Mouse (Mus musculus): ENCODE results near the gene Kctd11. TPM values are rescaled to one million over a fixed set of nuclear protein-coding genes. Genes with fewer than 3 reads are reported as not detected.
"Not testable (repeated sequence)": the region's sequence is repeated elsewhere in the genome, so short reads cannot be mapped to it uniquely, and the experiment has no call there.

Gene Kctd11
- polyA plus RNA-seq, 1 experiment = 3.6 TPM

DNA sequence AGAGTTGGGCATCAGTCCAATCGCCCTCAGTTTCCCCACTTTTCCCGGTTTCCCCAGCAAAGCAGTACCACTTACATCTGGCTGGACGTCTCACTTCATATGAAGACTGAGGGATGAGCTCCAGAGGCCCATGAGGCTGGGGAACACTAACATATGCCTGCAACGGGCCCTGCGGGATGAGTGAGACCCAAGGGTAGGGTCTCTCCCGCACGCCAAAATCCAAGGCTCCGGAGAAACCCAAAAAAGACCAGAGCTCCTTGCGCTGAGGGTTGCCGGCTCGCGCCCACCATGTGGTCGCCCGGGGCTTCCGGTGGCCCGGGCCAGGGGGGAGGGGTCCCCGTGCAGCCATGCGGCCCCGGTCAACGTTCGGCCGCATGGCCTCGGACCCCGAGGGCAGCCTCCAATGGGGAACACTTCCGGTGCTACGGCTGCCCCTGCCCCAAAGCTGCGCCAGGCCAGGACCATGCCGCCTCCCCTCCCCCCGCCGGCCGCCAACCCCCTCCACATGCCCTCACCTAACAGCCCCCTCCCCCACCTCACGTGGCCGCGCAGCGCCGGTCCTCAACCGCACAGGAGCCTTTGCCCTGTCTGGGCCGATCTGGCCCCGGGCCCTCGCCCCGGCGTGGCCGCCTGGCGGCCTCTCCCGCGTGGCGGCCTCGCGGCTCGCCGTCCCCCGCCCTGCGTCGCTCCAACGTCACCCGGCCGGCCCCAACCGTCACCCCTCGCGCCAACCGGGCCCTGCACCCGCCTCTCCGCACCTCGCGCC lies 39.2 kb upstream of the Kctd11 start:
- WGBS = under 1% methylated on average over 64 of the region's 65 CpGs
- peak overlapping the region; percentile 95 for H3K27ac ChIP-seq (ENCODE audit: control insufficient read depth, insufficient read depth, low read depth, low read length, poor library complexity)
- H3K4me1 ChIP-seq (ENCODE audit: control insufficient read depth, insufficient read depth, low read length) = no peaks in the 10 kb centered on the region; the same call in 1 of the 2 replicates
- H3K4me3 ChIP-seq (replicated peaks; ENCODE audit: control insufficient read depth, low read depth, low read length) = peak overlapping the region; percentile 86
- no peak for TF ChIP-seq CTCF (IDR thresholded peaks at IDR 0.05; ENCODE audit: control insufficient read depth, insufficient read depth, low read length)
- TF ChIP-seq POLR2A (IDR thresholded peaks at IDR 0.05; ENCODE audit: borderline replicate concordance, control insufficient read depth, low read depth, low read length) = no peak; the same call in 1 of the 2 replicates

DNA sequence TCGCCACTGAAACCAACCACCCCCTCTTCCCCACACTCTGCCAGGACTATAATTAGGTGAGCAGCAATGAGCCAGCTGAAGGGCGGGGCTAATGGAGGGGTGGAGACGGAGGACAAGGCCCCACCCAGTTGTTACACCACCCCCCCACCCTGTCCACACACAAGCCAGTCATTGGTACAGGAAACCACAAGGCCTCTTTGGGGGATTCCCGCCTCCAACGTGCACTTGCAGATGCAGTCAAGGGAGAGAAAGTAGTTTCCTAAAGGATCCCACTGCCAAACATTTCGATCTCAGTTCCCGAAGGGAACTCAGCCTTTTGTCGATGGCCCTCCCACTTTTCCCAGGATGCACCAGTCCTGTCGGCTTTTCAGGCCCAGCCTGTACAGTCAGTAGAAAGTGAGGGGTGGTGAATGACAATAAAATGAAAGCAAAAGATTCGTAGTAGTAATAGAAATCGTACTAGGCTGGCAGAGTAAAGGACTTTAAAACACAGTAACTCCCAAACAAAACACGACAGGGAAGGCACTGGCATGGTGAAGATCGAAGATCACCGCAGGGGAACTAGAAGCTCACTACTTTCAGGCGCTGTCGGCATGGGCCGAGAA lies 38.6 kb upstream of the Kctd11 start:
- Histone ChIP-seq H3K4me3 (replicated peaks; ENCODE audit: control insufficient read depth, low read depth, low read length) (peak overlapping the region; percentile 86), H3K4me1 (ENCODE audit: control insufficient read depth, insufficient read depth, low read length) (no peaks in the 10 kb centered on the region; the same call in 1 of the 2 replicates), H3K27ac (ENCODE audit: control insufficient read depth, insufficient read depth, low read depth, low read length, poor library complexity) (peak overlapping the region; percentile 95)
- TF ChIP-seq CTCF (IDR thresholded peaks at IDR 0.05; ENCODE audit: control insufficient read depth, insufficient read depth, low read length) (no peak), POLR2A (IDR thresholded peaks at IDR 0.05; ENCODE audit: borderline replicate concordance, control insufficient read depth, low read depth, low read length) (no peak)
- under 1% methylated on average over 17 of the region's 17 CpGs for WGBS

DNA sequence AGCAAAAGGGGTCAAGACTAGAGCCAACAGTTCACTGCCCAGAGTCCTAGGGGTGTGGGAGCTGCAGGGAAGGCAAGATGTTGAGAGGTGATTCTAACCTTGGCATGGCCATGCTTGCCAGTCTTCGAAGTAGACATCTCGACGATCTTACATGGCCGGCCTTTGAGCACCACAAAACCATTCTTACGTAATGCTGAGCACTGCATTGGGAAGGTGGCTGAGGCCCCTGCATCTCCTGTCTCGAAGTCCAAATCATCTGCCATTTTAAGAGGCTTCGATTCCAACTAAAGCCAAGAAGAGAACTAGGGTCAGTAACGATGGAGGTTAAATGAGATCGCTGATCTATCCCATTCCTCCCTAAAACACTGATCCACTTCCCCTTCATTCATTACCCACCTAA lies 37.8 kb upstream of the Kctd11 start:
- Histone ChIP-seq H3K27ac (ENCODE audit: control insufficient read depth, insufficient read depth, low read depth, low read length, poor library complexity) (no peak overlapping the region), H3K4me3 (replicated peaks; ENCODE audit: control insufficient read depth, low read depth, low read length) (peak overlapping the region; percentile 86), H3K4me1 (ENCODE audit: control insufficient read depth, insufficient read depth, low read length) (no peaks in the 10 kb centered on the region; the same call in 1 of the 2 replicates)
- TF ChIP-seq CTCF (IDR thresholded peaks at IDR 0.05; ENCODE audit: control insufficient read depth, insufficient read depth, low read length) = no peak
- TF ChIP-seq POLR2A (IDR thresholded peaks at IDR 0.05; ENCODE audit: borderline replicate concordance, control insufficient read depth, low read depth, low read length) = no peak
- WGBS = 26% methylated on average over 9 of the region's 9 CpGs

DNA sequence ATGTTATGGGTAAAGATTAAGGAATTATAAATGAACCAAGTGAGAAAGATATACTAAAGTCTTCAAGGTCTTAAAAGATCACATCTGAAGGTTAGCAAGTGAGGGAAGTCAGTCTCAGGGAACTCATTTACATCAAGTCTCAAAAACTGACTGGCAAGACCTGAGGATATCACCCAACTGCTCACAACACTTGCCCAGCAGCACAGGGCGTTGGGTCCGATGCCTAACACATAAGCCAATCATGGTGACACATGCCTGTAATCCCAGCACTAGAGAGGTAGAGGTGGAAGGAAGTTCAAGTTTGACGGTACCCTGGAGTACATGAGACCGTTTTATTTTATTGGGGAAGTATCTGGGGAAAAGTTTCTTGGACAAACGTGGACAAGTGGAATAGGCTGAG lies 36.9 kb upstream of the Kctd11 start:
- WGBS = 66% methylated on average over 5 of the region's 5 CpGs
- no peak overlapping the region for H3K4me3 ChIP-seq (replicated peaks; ENCODE audit: control insufficient read depth, low read depth, low read length)
- no peak for TF ChIP-seq POLR2A (IDR thresholded peaks at IDR 0.05; ENCODE audit: borderline replicate concordance, control insufficient read depth, low read depth, low read length)
- no peak for TF ChIP-seq CTCF (IDR thresholded peaks at IDR 0.05; ENCODE audit: control insufficient read depth, insufficient read depth, low read length)
- peaks cover 2% of the 10 kb centered on the region for H3K4me1 ChIP-seq (ENCODE audit: control insufficient read depth, insufficient read depth, low read length)
- no peak overlapping the region for H3K27ac ChIP-seq (ENCODE audit: control insufficient read depth, insufficient read depth, low read depth, low read length, poor library complexity)

DNA sequence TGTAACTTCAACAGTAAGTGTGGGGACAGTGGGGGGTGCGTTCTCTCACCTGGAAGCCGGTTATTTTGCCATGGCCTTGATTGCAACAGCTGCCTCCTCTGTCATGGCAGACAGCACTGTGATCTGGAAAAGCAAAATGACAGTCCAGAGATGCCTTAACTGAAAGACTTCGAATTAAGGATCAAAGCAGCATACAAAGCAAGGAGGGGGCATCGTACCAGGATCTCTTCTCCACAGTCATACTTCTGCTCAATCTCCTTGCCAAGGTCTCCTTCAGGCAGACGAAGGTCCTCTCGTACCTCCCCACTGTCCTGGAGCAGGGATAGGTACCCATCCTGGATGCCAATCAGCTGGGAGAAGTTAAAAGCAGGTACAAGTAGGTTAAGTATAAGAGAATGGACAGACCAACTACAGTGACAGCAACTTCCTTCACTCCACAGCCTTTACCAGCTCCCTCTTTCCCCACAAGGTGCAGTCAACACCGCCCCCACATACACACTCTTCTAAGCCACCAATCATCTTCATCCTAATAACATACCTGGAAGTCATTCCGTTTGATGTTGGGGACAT lies 36.3 kb upstream of the Kctd11 start:
- 71% methylated on average over 8 of the region's 8 CpGs for WGBS
- H3K4me1 ChIP-seq (ENCODE audit: control insufficient read depth, insufficient read depth, low read length) = peaks cover 3% of the 10 kb centered on the region
- TF ChIP-seq POLR2A (IDR thresholded peaks at IDR 0.05; ENCODE audit: borderline replicate concordance, control insufficient read depth, low read depth, low read length) (no peak), CTCF (IDR thresholded peaks at IDR 0.05; ENCODE audit: control insufficient read depth, insufficient read depth, low read length) (no peak)
- no peak overlapping the region for H3K4me3 ChIP-seq (replicated peaks; ENCODE audit: control insufficient read depth, low read depth, low read length)
- H3K27ac ChIP-seq (ENCODE audit: control insufficient read depth, insufficient read depth, low read depth, low read length, poor library complexity) = no peak overlapping the region

DNA sequence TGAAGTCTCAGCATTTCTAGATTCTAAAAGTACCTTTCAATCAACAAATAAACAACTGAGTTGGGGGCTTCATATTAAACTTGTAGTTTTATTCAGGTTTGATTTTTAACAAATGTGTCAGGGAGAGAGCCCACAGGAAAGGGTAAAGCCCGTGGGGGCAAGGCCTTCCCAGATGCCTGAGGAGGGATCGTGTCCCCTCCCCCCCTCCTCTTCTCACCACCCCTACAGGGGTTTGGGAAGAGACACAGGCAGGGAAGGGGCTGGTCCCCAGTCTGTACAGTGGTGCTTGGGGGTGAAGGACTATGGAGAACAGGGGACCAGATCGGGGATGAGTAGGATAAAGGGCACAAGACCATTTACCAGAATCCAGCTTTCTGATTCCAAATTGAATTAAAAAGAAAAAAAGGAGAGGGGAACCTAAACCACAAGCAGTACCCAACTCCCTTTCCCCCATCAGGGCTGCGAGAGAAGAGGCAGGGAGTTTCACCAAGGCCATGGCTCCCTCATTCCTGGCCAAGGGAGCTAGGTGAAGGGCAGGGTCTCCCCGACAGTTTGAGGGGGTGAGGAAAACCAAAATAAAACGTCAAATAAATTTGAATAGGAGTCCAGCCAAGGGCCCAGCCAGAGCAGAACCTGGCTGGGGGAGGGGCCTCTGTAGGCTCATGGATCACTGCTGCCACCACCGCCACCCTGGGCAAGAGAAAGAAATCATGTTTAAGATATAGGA lies 35.6 kb upstream of the Kctd11 start:
- H3K27ac ChIP-seq (ENCODE audit: control insufficient read depth, insufficient read depth, low read depth, low read length, poor library complexity) = peak overlapping the region; percentile 25; the same call in 1 of the 2 replicates
- not testable (repeated sequence) for H3K4me3 ChIP-seq (replicated peaks; ENCODE audit: control insufficient read depth, low read depth, low read length); H3K4me1 ChIP-seq (ENCODE audit: control insufficient read depth, insufficient read depth, low read length)
- WGBS = 48% methylated on average over 7 of the region's 7 CpGs

DNA sequence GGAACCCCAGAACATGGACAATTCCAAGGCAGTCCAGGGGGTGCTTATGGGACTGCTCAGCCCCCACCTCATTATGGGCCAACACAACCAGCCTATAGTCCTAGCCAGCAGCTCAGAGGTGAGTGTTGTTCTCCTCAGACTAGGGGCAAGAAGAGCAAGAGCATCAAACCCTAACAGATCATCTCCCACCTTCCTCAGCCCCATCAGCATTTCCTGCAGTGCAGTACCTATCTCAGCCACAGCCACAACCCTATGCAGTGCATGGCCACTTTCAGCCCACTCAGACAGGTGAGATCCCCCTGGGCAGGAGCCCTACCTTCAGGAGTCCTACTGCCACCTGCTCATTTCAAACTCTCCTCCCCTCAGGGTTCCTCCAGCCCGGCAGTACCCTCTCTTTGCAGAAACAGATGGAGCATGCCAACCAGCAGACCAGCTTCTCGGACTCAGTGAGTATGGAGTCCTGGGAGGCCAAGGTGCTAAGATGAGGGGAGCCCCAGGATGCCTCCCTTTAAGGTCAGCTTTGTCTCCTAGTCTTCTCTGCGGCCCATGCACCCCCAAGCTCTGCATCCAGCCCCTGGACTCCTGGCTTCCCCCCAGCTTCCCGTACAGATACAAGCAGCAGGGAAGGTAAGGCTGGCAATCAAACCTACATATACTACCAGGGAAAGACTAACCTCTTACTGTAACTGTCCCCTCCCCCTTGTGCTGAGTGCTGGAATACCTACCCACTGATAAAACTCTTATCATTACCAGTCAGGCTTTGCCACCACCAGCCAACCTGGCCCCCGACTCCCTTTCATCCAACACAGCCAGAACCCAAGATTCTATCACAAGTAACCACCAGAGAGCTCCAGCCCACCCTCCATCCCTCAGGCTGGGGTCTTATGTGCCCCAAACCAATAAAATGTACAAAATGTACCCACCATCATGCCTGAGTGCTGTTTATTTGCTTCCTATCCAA lies 34.7 kb upstream of the Kctd11 start:
- TF ChIP-seq POLR2A (IDR thresholded peaks at IDR 0.05; ENCODE audit: borderline replicate concordance, control insufficient read depth, low read depth, low read length) (no peak), CTCF (IDR thresholded peaks at IDR 0.05; ENCODE audit: control insufficient read depth, insufficient read depth, low read length) (no peak)
- peak overlapping the region; percentile 64 for H3K27ac ChIP-seq (ENCODE audit: control insufficient read depth, insufficient read depth, low read depth, low read length, poor library complexity)
- peaks cover 3% of the 10 kb centered on the region for H3K4me1 ChIP-seq (ENCODE audit: control insufficient read depth, insufficient read depth, low read length)
- 52% methylated on average over 5 of the region's 5 CpGs for WGBS
- peak overlapping the region; percentile 48 for H3K4me3 ChIP-seq (replicated peaks; ENCODE audit: control insufficient read depth, low read depth, low read length)
